ENCODE assay signal across 26 mouse cellular contexts in genomic region chr6:94238643-94239042, GRCm38 (mm10). TPM values are rescaled to one million over a fixed set of nuclear protein-coding genes. Genes with fewer than 3 reads are reported as not detected.
DNase-seq lines count a peak whose midpoint lies in the region; ATAC-seq and TF ChIP-seq lines count a peak whose summit lies in the region.
"Had no signal": no experiment of that assay in that cellular context is flagged by ENCODE, and none has a peak within 500 bp of the region (broad histone marks: within the 10 kb centered on the region; RNA-seq: fewer than 3 reads in every experiment).

No protein-coding gene starts in this region.

- no peak overlapping the region for H3ac ChIP-seq in C2C12 (ENCODE audit: control insufficient read depth, insufficient read length, low read depth)

- H3K4me1 ChIP-seq in heart, embryonic 12.5 days (replicated peaks): peaks cover 86% of the 10 kb centered on the region
- peaks cover 4% of the 10 kb centered on the region; the same call in 1 of the 2 replicates for H3K4me1 ChIP-seq in intestine, postnatal 0 days (replicated peaks; ENCODE audit: control insufficient read depth, insufficient read depth, low read length)
- H3K4me1 ChIP-seq in intestine, embryonic 15.5 days (replicated peaks): peaks cover 18% of the 10 kb centered on the region
- H3K4me1 ChIP-seq in limb, embryonic 10.5 days: peaks cover 54% of the 10 kb centered on the region
- H3K4me1 ChIP-seq: forebrain, embryonic 12.5 days had no signal

- no peak for TF ChIP-seq CTCF in intestine, postnatal 0 days (IDR thresholded peaks at IDR 0.05; ENCODE audit: low read depth)
- TF ChIP-seq CTCF in C2C12 (IDR thresholded peaks at IDR 0.05; ENCODE audit: control insufficient read depth, insufficient read depth, insufficient read length): no peak

- no peaks in the 10 kb centered on the region for H3K9me3 ChIP-seq in heart, embryonic 12.5 days (replicated peaks)
- no peaks in the 10 kb centered on the region for H3K9me3 ChIP-seq in intestine, postnatal 0 days (ENCODE audit: control insufficient read depth)
- no peaks in the 10 kb centered on the region for H3K9me3 ChIP-seq in intestine, embryonic 15.5 days
- H3K9me3 ChIP-seq in limb, embryonic 10.5 days (replicated peaks): no peaks in the 10 kb centered on the region
- H3K9me3 ChIP-seq: embryonic facial prominence, embryonic 13.5 days; embryonic facial prominence, embryonic 15.5 days; forebrain, embryonic 10.5 days; forebrain, embryonic 12.5 days had no signal

- no peaks in the 10 kb centered on the region for H3K36me3 ChIP-seq in heart, embryonic 12.5 days
- no peaks in the 10 kb centered on the region for H3K36me3 ChIP-seq in intestine, postnatal 0 days (ENCODE audit: control insufficient read depth, insufficient read depth)
- H3K36me3 ChIP-seq in intestine, embryonic 15.5 days: no peaks in the 10 kb centered on the region
- no peaks in the 10 kb centered on the region for H3K36me3 ChIP-seq in C2C12 (ENCODE audit: control insufficient read depth, insufficient read depth)
- no peaks in the 10 kb centered on the region for H3K36me3 ChIP-seq in limb, embryonic 10.5 days
- H3K36me3 ChIP-seq: embryonic facial prominence, embryonic 13.5 days; embryonic facial prominence, embryonic 15.5 days; forebrain, embryonic 10.5 days; forebrain, embryonic 12.5 days had no signal

- peaks cover 23% of the 10 kb centered on the region for H3K79me3 ChIP-seq in C2C12 (ENCODE audit: low read depth)

- DNase-seq in heart, postnatal 10 days: no peak
- DNase-seq in limb, embryonic 10.5 days (ENCODE audit: low spot score): no peak
- no peak for DNase-seq in thymus, postnatal 14 days
- DNase-seq: adrenal gland, adult 2 months; adrenal gland, postnatal 10 days; adrenal gland, postnatal 25 days; B cell, adult 2 months; cerebellum, adult 11 months; cerebellum, adult 18-20 months; cerebellum, adult 8-10 months; cerebellum, adult 9-11 months; cerebellum, postnatal 14 days; cerebellum, postnatal 36 days; embryo, embryonic 11 days had no signal

- no peak overlapping the region for H3K4me2 ChIP-seq in heart, embryonic 12.5 days
- H3K4me2 ChIP-seq in intestine, postnatal 0 days (replicated peaks; ENCODE audit: low read depth): no peak overlapping the region
- no peak overlapping the region for H3K4me2 ChIP-seq in intestine, embryonic 15.5 days (replicated peaks)
- H3K4me2 ChIP-seq: embryonic facial prominence, embryonic 13.5 days; embryonic facial prominence, embryonic 15.5 days; forebrain, embryonic 12.5 days had no signal

- H3K9ac ChIP-seq in heart, embryonic 12.5 days: no peak overlapping the region
- no peak overlapping the region for H3K9ac ChIP-seq in intestine, postnatal 0 days (ENCODE audit: low read depth, low read length)
- no peak overlapping the region for H3K9ac ChIP-seq in intestine, embryonic 15.5 days
- H3K9ac ChIP-seq: embryonic facial prominence, embryonic 13.5 days; embryonic facial prominence, embryonic 15.5 days; forebrain, embryonic 12.5 days had no signal

- H3K79me2 ChIP-seq in C2C12 (ENCODE audit: control insufficient read depth, insufficient read depth): peaks cover 85% of the 10 kb centered on the region

- H3K27ac ChIP-seq in heart, embryonic 12.5 days (ENCODE audit: poor library complexity, severe bottlenecking): 0 out of 2 replicates have a peak overlapping the region, but pooled peaks have one; percentile 22
- H3K27ac ChIP-seq in intestine, postnatal 0 days (ENCODE audit: low read depth, low read length): peak overlapping the region; percentile 24; the same call in 1 of the 2 replicates
- H3K27ac ChIP-seq in intestine, embryonic 15.5 days: no peak overlapping the region
- H3K27ac ChIP-seq in limb, embryonic 10.5 days: no peak overlapping the region
- H3K27ac ChIP-seq: embryonic facial prominence, embryonic 13.5 days; embryonic facial prominence, embryonic 15.5 days; forebrain, embryonic 10.5 days; forebrain, embryonic 12.5 days had no signal

- ATAC-seq in heart, embryonic 12.5 days (ENCODE audit: insufficient number of reproducible peaks, low FRiP score): no peak
- ATAC-seq in intestine, postnatal 0 days: no peak
- no peak for ATAC-seq in intestine, embryonic 15.5 days
- ATAC-seq: forebrain, embryonic 14.5 days; forebrain, embryonic 16.5 days had no signal

- WGBS in heart, embryonic 12.5 days: 59% methylated on average over 2 of the region's 2 CpGs
- WGBS in intestine, postnatal 0 days: 74% methylated on average over 2 of the region's 2 CpGs
- WGBS in intestine, embryonic 15.5 days: 56% methylated on average over 2 of the region's 2 CpGs
- WGBS in limb, embryonic 10.5 days: 64% methylated on average over 2 of the region's 2 CpGs

- H3K27me3 ChIP-seq in heart, embryonic 12.5 days (replicated peaks): no peaks in the 10 kb centered on the region
- no peaks in the 10 kb centered on the region for H3K27me3 ChIP-seq in intestine, postnatal 0 days (replicated peaks; ENCODE audit: control insufficient read depth, insufficient read depth, low read length)
- H3K27me3 ChIP-seq in intestine, embryonic 15.5 days (replicated peaks): no peaks in the 10 kb centered on the region
- H3K27me3 ChIP-seq in C2C12 (ENCODE audit: control insufficient read depth, insufficient read depth, insufficient read length): no peaks in the 10 kb centered on the region
- no peaks in the 10 kb centered on the region for H3K27me3 ChIP-seq in limb, embryonic 10.5 days (ENCODE audit: low read depth, poor library complexity, severe bottlenecking)
- H3K27me3 ChIP-seq: embryonic facial prominence, embryonic 13.5 days; embryonic facial prominence, embryonic 15.5 days; forebrain, embryonic 12.5 days had no signal

- intact Hi-C loops in heart, postnatal 10 days (cut with DNase I): no loop called here

- no peak overlapping the region for H3K4me3 ChIP-seq in heart, embryonic 12.5 days
- H3K4me3 ChIP-seq in intestine, postnatal 0 days (ENCODE audit: low read depth, low read length): no peak overlapping the region
- H3K4me3 ChIP-seq in intestine, embryonic 15.5 days (replicated peaks): no peak overlapping the region
- no peak overlapping the region for H3K4me3 ChIP-seq in C2C12 (ENCODE audit: insufficient read depth, poor library complexity, severe bottlenecking)
- H3K4me3 ChIP-seq in limb, embryonic 10.5 days: no peak overlapping the region
- H3K4me3 ChIP-seq: embryonic facial prominence, embryonic 13.5 days; embryonic facial prominence, embryonic 15.5 days; erythroblast, embryonic 14.5 days; forebrain, embryonic 10.5 days; forebrain, embryonic 12.5 days had no signal

TF ChIP-seq in C2C12, 6 proteins besides CTCF, POLR2A, EP300 and RAD21:
- TF ChIP-seq MAX (IDR thresholded peaks at IDR 0.05) (no peak), USF1 (IDR thresholded peaks at IDR 0.05; ENCODE audit: low read depth) (no peak), MYOD1 (IDR thresholded peaks at IDR 0.05; ENCODE audit: control insufficient read depth, insufficient read length, low read depth) (peak; percentile 36), CEBPB (IDR thresholded peaks at IDR 0.05; ENCODE audit: low read depth) (no peak), FOSL1 (IDR thresholded peaks at IDR 0.05; ENCODE audit: insufficient read depth, low read length, poor library complexity, severe bottlenecking) (no peak)

RNA-seq across cellular contexts. Expression of gene Magi1, which starts 45.1 kb away (rescaled TPM):
- 9.9 and 13.2 TPM in 2 replicates for polyA plus RNA-seq in heart, embryonic 12.5 days (2016; fragmentation: Nextera tagmentation; extraction: Ambion mirVana)
- 10 to 100 TPM; 28.5 to 28.7 TPM for total RNA-seq in heart, postnatal 10 days (2021)
- 4.2 and 5.4 TPM in 2 replicates for polyA plus RNA-seq in intestine, postnatal 0 days (2015; fragmentation: Nextera tagmentation; extraction: Ambion mirVana)
- 10.1 and 10.2 TPM in 2 replicates for polyA plus RNA-seq in intestine, embryonic 15.5 days (2015; fragmentation: Nextera tagmentation; extraction: Ambion mirVana)
- polyA plus RNA-seq in C2C12 (2012; fragmentation: generic; extraction: Trizol): 3.8 TPM
- 10.4 and 16.7 TPM in 2 replicates for polyA plus RNA-seq in limb, embryonic 10.5 days (2016; fragmentation: Nextera tagmentation; extraction: Ambion mirVana)
- total RNA-seq: MEL had no signal

Comparison
In these comparisons a context has a peak if more than half of its experiments do, and no peak if none do; other contexts are left out.
1. H3K27ac ChIP-seq: peak in heart, embryonic 12.5 days (single experiment) and intestine, postnatal 0 days (single experiment); none in intestine, embryonic 15.5 days (single experiment) and limb, embryonic 10.5 days (single experiment).